Mouse (Mus musculus): ENCODE data around the gene Adap1.
"Not testable (repeated sequence)": the region's sequence is repeated elsewhere in the genome, so short reads cannot be mapped to it uniquely, and the experiment has no call there.

Adap1 gene

GRCm38 (mm10) chr5:139351134-139351533 lies 25.7 kb upstream of the Adap1 start, which contains the start of gene Cox19:
Gene Cox19 (minus strand): TSS chr5:139351418.
- DNase-seq (ENCODE audit: low spot score in 2 of 2), result no peak

- no peak for DNase-seq (ENCODE audit: low spot score in 2 of 2)
Measured at GRCm38 (mm10) chr5:139349713-139350112, 24.3 kb upstream of the Adap1 start.

GRCm38 (mm10) chr5:139347225-139347624 lies 21.8 kb upstream of the Adap1 start:
- no peak for DNase-seq (ENCODE audit: low spot score in 2 of 2)

- no peak for DNase-seq (ENCODE audit: low spot score in 2 of 2)
Measured at GRCm38 (mm10) chr5:139345364-139345714, 19.9 kb upstream of the Adap1 start.

- peak; percentile 91 to 92 for DNase-seq (ENCODE audit: low spot score in 2 of 2)
Measured at GRCm38 (mm10) chr5:139344687-139345363, 19.4 kb upstream of the Adap1 start.

- DNase-seq (ENCODE audit: low spot score in 2 of 2), result peak; percentile 70 to 82
Measured at GRCm38 (mm10) chr5:139344021-139344686, 18.7 kb upstream of the Adap1 start.

- DNase-seq (ENCODE audit: low spot score in 2 of 2), result no peak
Measured at GRCm38 (mm10) chr5:139338891-139339290, 13.5 kb upstream of the Adap1 start.

GRCm38 (mm10) chr5:139338403-139338802 lies 13.0 kb upstream of the Adap1 start:
- DNase-seq (ENCODE audit: low spot score in 2 of 2), result no peak

- no peak for DNase-seq (ENCODE audit: low spot score in 2 of 2)
Measured at GRCm38 (mm10) chr5:139337826-139338370, 12.5 kb upstream of the Adap1 start.

GRCm38 (mm10) chr5:139335634-139336033 lies 10.2 kb upstream of the Adap1 start:
- no peak for DNase-seq (ENCODE audit: low spot score in 2 of 2)

GRCm38 (mm10) chr5:139334394-139334793 lies 9.0 kb upstream of the Adap1 start:
- not testable (repeated sequence) for DNase-seq (ENCODE audit: low spot score in 2 of 2)

GRCm38 (mm10) chr5:139333301-139334013 lies 8.0 kb upstream of the Adap1 start:
- DNase-seq (ENCODE audit: low spot score in 2 of 2), result no peak

- DNase-seq (ENCODE audit: low spot score in 2 of 2), result no peak
Measured at GRCm38 (mm10) chr5:139332590-139333272, 7.3 kb upstream of the Adap1 start.

GRCm38 (mm10) chr5:139331742-139332141 lies 6.3 kb upstream of the Adap1 start:
- DNase-seq (ENCODE audit: low spot score in 2 of 2), result peak; percentile 80 to 81

- peak; percentile 13 to 40 for DNase-seq (ENCODE audit: low spot score in 2 of 2)
Measured at GRCm38 (mm10) chr5:139330766-139331165, 5.3 kb upstream of the Adap1 start.

- DNase-seq (ENCODE audit: low spot score in 2 of 2), result no peak
Measured at GRCm38 (mm10) chr5:139327634-139328020, 2.2 kb upstream of the Adap1 start.

GRCm38 (mm10) chr5:139326986-139327633 lies 1.7 kb upstream of the Adap1 start:
- DNase-seq (ENCODE audit: low spot score in 2 of 2), result no peak

GRCm38 (mm10) chr5:139326111-139326696 lies 782 bp upstream of the Adap1 start:
- no peak for DNase-seq (ENCODE audit: low spot score in 2 of 2)

- peak; percentile 58 to 59 for DNase-seq (ENCODE audit: low spot score in 2 of 2)
Measured at GRCm38 (mm10) chr5:139324691-139325394, 579 bp downstream of the Adap1 start.

GRCm38 (mm10) chr5:139324045-139324491 lies 1.4 kb downstream of the Adap1 start:
- peak; percentile 57 to 65 for DNase-seq (ENCODE audit: low spot score in 2 of 2)

Measured in right cerebral cortex, adult 2 months (tissue).